Mouse (Mus musculus): ENCODE data around the gene Qtrt2. TPM values are rescaled to one million over a fixed set of nuclear protein-coding genes. Genes with fewer than 3 reads are reported as not detected.

The Qtrt2 gene
- polyA plus RNA-seq, 1 experiment from 2014 or later: 19.1 TPM

GRCm38 (mm10) chr16:43934856-43935255, 8.2 kb upstream of the Qtrt2 start:
- H3K9me3 ChIP-seq (replicated peaks; ENCODE audit: control insufficient read depth, low read length): no peaks in the 10 kb centered on the region
- no peak overlapping the region for H3K27ac ChIP-seq (ENCODE audit: low read depth, low read length)
- no peak overlapping the region for H3K9ac ChIP-seq (ENCODE audit: low read depth, low read length)
- 86% methylated on average over 8 of the region's 8 CpGs for WGBS (ENCODE audit: insufficient replicate concordance)
- H3K36me3 ChIP-seq (ENCODE audit: control insufficient read depth, insufficient read depth, low read length): no peaks in the 10 kb centered on the region
- no peaks in the 10 kb centered on the region for H3K4me1 ChIP-seq (ENCODE audit: control insufficient read depth, insufficient read depth, low read length)
- H3K27me3 ChIP-seq (ENCODE audit: control insufficient read depth, insufficient read depth, low read length): no peaks in the 10 kb centered on the region
- no peak overlapping the region for H3K4me3 ChIP-seq (ENCODE audit: low read depth, low read length)
- no peak overlapping the region for H3K4me2 ChIP-seq
- ATAC-seq (replicated peaks; ENCODE audit: insufficient number of reproducible peaks, low FRiP score, low TSS enrichment): no peak

DNA sequence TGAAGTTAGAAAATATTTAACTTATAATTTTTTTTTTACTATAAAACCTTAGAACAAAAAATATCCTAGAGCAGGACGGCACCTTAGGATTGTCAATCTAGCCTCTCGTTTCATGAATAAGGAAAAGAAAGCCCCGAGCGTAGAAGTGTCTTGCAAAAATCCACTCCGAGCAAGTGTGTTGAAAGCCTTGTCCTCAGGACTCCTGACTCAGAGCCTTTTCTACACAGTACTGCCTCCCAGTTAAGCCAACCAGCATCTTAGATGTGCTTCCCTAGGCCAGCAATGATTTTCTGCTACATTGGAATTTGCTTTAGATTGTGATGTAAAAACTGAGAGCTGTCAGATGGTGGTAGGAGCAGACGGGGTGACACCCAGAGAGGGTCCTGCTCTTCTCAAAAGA, 6.4 kb upstream of the Qtrt2 start:
- no peak overlapping the region for H3K4me2 ChIP-seq
- no peak for ATAC-seq (replicated peaks; ENCODE audit: insufficient number of reproducible peaks, low FRiP score, low TSS enrichment)
- H3K27me3 ChIP-seq (ENCODE audit: control insufficient read depth, insufficient read depth, low read length): no peaks in the 10 kb centered on the region
- no peaks in the 10 kb centered on the region for H3K9me3 ChIP-seq (replicated peaks; ENCODE audit: control insufficient read depth, low read length)
- H3K4me3 ChIP-seq (ENCODE audit: low read depth, low read length): no peak overlapping the region
- no peaks in the 10 kb centered on the region for H3K4me1 ChIP-seq (ENCODE audit: control insufficient read depth, insufficient read depth, low read length)
- H3K36me3 ChIP-seq (ENCODE audit: control insufficient read depth, insufficient read depth, low read length): no peaks in the 10 kb centered on the region
- H3K9ac ChIP-seq (ENCODE audit: low read depth, low read length): no peak overlapping the region
- H3K27ac ChIP-seq (ENCODE audit: low read depth, low read length): no peak overlapping the region
- 70% methylated on average over 6 of the region's 6 CpGs for WGBS (ENCODE audit: insufficient replicate concordance)

GRCm38 (mm10) chr16:43932319-43932718, 5.7 kb upstream of the Qtrt2 start:
- no peak for ATAC-seq (replicated peaks; ENCODE audit: insufficient number of reproducible peaks, low FRiP score, low TSS enrichment)
- no peaks in the 10 kb centered on the region for H3K9me3 ChIP-seq (replicated peaks; ENCODE audit: control insufficient read depth, low read length)
- H3K9ac ChIP-seq (ENCODE audit: low read depth, low read length): no peak overlapping the region
- H3K36me3 ChIP-seq (ENCODE audit: control insufficient read depth, insufficient read depth, low read length): no peaks in the 10 kb centered on the region
- H3K4me2 ChIP-seq: no peak overlapping the region
- H3K27ac ChIP-seq (ENCODE audit: low read depth, low read length): no peak overlapping the region
- no peak overlapping the region for H3K4me3 ChIP-seq (ENCODE audit: low read depth, low read length)
- no peaks in the 10 kb centered on the region for H3K27me3 ChIP-seq (ENCODE audit: control insufficient read depth, insufficient read depth, low read length)
- 89% methylated on average over 7 of the region's 7 CpGs for WGBS (ENCODE audit: insufficient replicate concordance)
- H3K4me1 ChIP-seq (ENCODE audit: control insufficient read depth, insufficient read depth, low read length): no peaks in the 10 kb centered on the region

DNA sequence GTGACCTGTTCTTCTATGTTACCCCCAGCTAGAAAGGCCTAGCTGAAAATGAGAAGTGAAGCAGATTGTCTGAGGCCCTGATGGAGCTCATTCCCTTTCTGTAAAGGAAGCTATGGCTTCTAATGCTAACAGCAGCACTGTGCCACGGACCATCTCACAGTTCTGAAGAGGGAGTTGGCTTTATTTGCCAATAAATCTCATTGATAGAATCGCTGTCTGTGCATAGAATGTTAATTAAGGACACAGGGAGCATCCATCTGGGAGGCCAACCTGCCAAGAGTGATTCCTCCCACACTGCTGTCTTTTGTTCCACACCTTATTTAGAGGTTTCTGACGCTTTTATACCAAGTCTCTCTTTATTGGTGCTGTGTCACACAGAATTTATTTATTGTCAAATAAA, 4.9 kb upstream of the Qtrt2 start:
- H3K36me3 ChIP-seq (ENCODE audit: control insufficient read depth, insufficient read depth, low read length): no peaks in the 10 kb centered on the region
- no peak overlapping the region for H3K4me3 ChIP-seq (ENCODE audit: low read depth, low read length)
- 74% methylated on average over 3 of the region's 3 CpGs for WGBS (ENCODE audit: insufficient replicate concordance)
- no peak for ATAC-seq (replicated peaks; ENCODE audit: insufficient number of reproducible peaks, low FRiP score, low TSS enrichment)
- H3K4me2 ChIP-seq: no peak overlapping the region
- H3K9ac ChIP-seq (ENCODE audit: low read depth, low read length): no peak overlapping the region
- no peaks in the 10 kb centered on the region for H3K27me3 ChIP-seq (ENCODE audit: control insufficient read depth, insufficient read depth, low read length)
- no peak overlapping the region for H3K27ac ChIP-seq (ENCODE audit: low read depth, low read length)
- no peaks in the 10 kb centered on the region for H3K9me3 ChIP-seq (replicated peaks; ENCODE audit: control insufficient read depth, low read length)
- no peaks in the 10 kb centered on the region for H3K4me1 ChIP-seq (ENCODE audit: control insufficient read depth, insufficient read depth, low read length)

GRCm38 (mm10) chr16:43930577-43930976, 4.0 kb upstream of the Qtrt2 start:
- H3K36me3 ChIP-seq (ENCODE audit: control insufficient read depth, insufficient read depth, low read length): no peaks in the 10 kb centered on the region

DNA sequence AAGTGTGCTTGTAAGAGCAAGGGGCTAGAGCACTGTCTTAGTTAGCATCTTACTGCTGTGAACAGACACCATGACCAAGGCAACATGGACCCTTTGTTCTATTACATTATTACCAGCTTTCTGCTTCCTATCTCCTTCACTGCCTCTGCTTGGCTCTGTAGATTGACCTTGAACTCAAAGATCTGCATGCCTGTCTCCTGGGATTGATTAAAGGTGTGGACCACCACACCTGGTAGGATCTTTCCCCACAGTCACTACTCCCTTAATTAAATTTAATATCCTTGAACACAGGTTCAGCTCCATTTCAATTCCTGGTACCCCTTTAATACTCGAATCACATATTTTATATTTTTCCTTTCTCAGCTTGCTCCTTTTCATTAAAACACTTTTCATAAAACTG, 763 bp downstream of the Qtrt2 start:
- Histone ChIP-seq H3K4me3 (ENCODE audit: low read depth, low read length) (no peak overlapping the region), H3K27me3 (ENCODE audit: control insufficient read depth, insufficient read depth, low read length) (no peaks in the 10 kb centered on the region), H3K9me3 (replicated peaks; ENCODE audit: control insufficient read depth, low read length) (no peaks in the 10 kb centered on the region), H3K36me3 (ENCODE audit: control insufficient read depth, insufficient read depth, low read length) (no peaks in the 10 kb centered on the region), H3K4me2 (no peak overlapping the region), H3K27ac (ENCODE audit: low read depth, low read length) (no peak overlapping the region), H3K4me1 (ENCODE audit: control insufficient read depth, insufficient read depth, low read length) (no peaks in the 10 kb centered on the region), H3K9ac (ENCODE audit: low read depth, low read length) (no peak overlapping the region)
- 94% methylated on average over 1 of the region's 1 CpGs for WGBS (ENCODE audit: insufficient replicate concordance)
- no peak for ATAC-seq (replicated peaks; ENCODE audit: insufficient number of reproducible peaks, low FRiP score, low TSS enrichment)

More at GRCm38 (mm10) chr16:43930577-43930976, 4.0 kb upstream of the Qtrt2 start:
- H3K4me1 ChIP-seq (ENCODE audit: control insufficient read depth, insufficient read depth, low read length): no peaks in the 10 kb centered on the region
- no peak overlapping the region for H3K27ac ChIP-seq (ENCODE audit: low read depth, low read length)
- no peaks in the 10 kb centered on the region for H3K9me3 ChIP-seq (replicated peaks; ENCODE audit: control insufficient read depth, low read length)
- H3K9ac ChIP-seq (ENCODE audit: low read depth, low read length): no peak overlapping the region
- ATAC-seq (replicated peaks; ENCODE audit: insufficient number of reproducible peaks, low FRiP score, low TSS enrichment): no peak
- H3K4me3 ChIP-seq (ENCODE audit: low read depth, low read length): no peak overlapping the region
- H3K4me2 ChIP-seq: no peak overlapping the region
- H3K27me3 ChIP-seq (ENCODE audit: control insufficient read depth, insufficient read depth, low read length): no peaks in the 10 kb centered on the region

- no peak overlapping the region for H3K4me2 ChIP-seq
- H3K9me3 ChIP-seq (replicated peaks; ENCODE audit: control insufficient read depth, low read length): no peaks in the 10 kb centered on the region
- no peak for ATAC-seq (replicated peaks; ENCODE audit: insufficient number of reproducible peaks, low FRiP score, low TSS enrichment)
- no peaks in the 10 kb centered on the region for H3K27me3 ChIP-seq (ENCODE audit: control insufficient read depth, insufficient read depth, low read length)
- no peaks in the 10 kb centered on the region for H3K36me3 ChIP-seq (ENCODE audit: control insufficient read depth, insufficient read depth, low read length)
- no peak overlapping the region for H3K27ac ChIP-seq (ENCODE audit: low read depth, low read length)
- H3K9ac ChIP-seq (ENCODE audit: low read depth, low read length): no peak overlapping the region
- WGBS (ENCODE audit: insufficient replicate concordance): 40% methylated on average over 6 of the region's 6 CpGs
- no peaks in the 10 kb centered on the region for H3K4me1 ChIP-seq (ENCODE audit: control insufficient read depth, insufficient read depth, low read length)
- no peak overlapping the region for H3K4me3 ChIP-seq (ENCODE audit: low read depth, low read length)
These were observed 1.5 kb downstream of the Qtrt2 start for GRCm38 (mm10) chr16:43925001-43925558.

DNA sequence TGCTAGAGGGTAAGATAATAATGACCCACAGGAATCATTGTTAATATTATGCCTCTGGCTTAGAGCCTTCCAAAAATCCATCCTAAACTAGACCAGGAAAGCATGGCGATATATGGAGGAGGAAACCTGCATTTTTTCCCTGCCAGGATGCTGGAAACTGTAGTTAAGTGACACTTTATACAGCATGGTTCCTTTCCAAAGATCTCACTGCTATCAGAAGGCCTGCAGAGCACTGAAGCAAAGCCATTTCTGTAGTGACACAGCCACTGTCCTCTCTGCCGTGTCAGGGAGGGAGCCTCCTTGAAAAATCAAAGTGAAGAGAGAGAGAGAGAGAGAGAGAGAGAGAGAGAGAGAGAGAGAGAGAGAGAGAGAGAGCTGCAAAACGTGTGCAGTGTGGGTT, 4.0 kb downstream of the Qtrt2 start:
- no peak overlapping the region for H3K9ac ChIP-seq (ENCODE audit: low read depth, low read length)
- H3K4me2 ChIP-seq: no peak overlapping the region
- ATAC-seq (replicated peaks; ENCODE audit: insufficient number of reproducible peaks, low FRiP score, low TSS enrichment): no peak
- no peaks in the 10 kb centered on the region for H3K27me3 ChIP-seq (ENCODE audit: control insufficient read depth, insufficient read depth, low read length)
- WGBS (ENCODE audit: insufficient replicate concordance): 37% methylated on average over 3 of the region's 3 CpGs
- no peak overlapping the region for H3K27ac ChIP-seq (ENCODE audit: low read depth, low read length)
- H3K36me3 ChIP-seq (ENCODE audit: control insufficient read depth, insufficient read depth, low read length): no peaks in the 10 kb centered on the region
- no peaks in the 10 kb centered on the region for H3K4me1 ChIP-seq (ENCODE audit: control insufficient read depth, insufficient read depth, low read length)
- H3K4me3 ChIP-seq (ENCODE audit: low read depth, low read length): no peak overlapping the region
- H3K9me3 ChIP-seq (replicated peaks; ENCODE audit: control insufficient read depth, low read length): no peaks in the 10 kb centered on the region

GRCm38 (mm10) chr16:43922024-43922423, 4.6 kb downstream of the Qtrt2 start:
- no peak overlapping the region for H3K4me2 ChIP-seq
- no peak overlapping the region for H3K4me3 ChIP-seq (ENCODE audit: low read depth, low read length)
- ATAC-seq (replicated peaks; ENCODE audit: insufficient number of reproducible peaks, low FRiP score, low TSS enrichment): no peak
- no peaks in the 10 kb centered on the region for H3K36me3 ChIP-seq (ENCODE audit: control insufficient read depth, insufficient read depth, low read length)
- 44% methylated on average over 2 of the region's 2 CpGs for WGBS (ENCODE audit: insufficient replicate concordance)
- H3K27me3 ChIP-seq (ENCODE audit: control insufficient read depth, insufficient read depth, low read length): no peaks in the 10 kb centered on the region
- H3K9me3 ChIP-seq (replicated peaks; ENCODE audit: control insufficient read depth, low read length): no peaks in the 10 kb centered on the region
- H3K9ac ChIP-seq (ENCODE audit: low read depth, low read length): no peak overlapping the region
- H3K4me1 ChIP-seq (ENCODE audit: control insufficient read depth, insufficient read depth, low read length): no peaks in the 10 kb centered on the region
- no peak overlapping the region for H3K27ac ChIP-seq (ENCODE audit: low read depth, low read length)
